Mouse (Mus musculus): ENCODE data around the gene Dact2.

The Dact2 gene

DNA sequence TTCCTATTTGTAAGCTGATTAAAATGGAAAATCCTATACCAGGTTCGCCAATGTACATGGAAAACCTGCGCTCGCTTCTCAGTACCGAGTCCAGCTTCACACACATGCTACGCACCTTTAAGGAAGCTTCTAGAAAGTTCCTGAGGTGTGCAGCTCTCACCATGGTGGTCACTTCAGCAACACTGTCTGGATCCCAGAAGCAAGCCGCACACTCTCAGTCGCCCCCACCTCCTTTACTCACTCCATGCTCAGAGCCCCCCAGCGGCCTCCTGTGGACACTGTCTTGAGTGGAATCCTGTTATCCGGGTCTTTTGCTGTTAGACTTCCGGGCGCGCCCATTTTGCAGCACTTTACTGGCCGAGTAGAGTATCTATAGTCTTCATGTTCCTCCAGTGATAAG lies at the start of gene Dact2:
Gene Dact2 (minus strand): TSS at position 244 of the 400 bp plus-strand sequence.
- DNase-seq (ENCODE audit: low read depth, low spot score) = no peak

DNA sequence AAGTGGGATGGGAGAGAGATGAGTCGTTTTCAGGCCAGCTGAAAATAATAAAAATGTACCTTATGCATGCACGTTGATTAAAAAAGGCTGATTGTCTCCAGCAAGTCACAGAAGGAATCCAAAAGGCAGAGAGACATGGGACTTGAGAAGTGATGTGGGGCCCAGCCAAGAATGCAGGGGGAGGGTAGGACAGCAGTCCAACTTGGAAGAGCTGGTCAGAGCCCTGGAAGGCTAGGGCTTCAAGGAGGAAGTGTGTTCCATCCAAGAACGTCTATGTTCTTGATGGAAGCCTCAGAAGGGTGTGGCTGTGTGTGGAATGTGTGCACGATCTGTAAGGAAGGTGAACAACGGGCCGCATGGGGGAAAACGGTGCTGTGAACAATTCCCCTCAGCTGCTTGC lies 48.4 kb upstream of the Dact2 start:
- DNase-seq (ENCODE audit: low read depth, low spot score) = no peak

GRCm38 (mm10) chr17:14250401-14250800 lies 46.3 kb upstream of the Dact2 start:
- DNase-seq (ENCODE audit: low read depth, low spot score) = no peak

DNA sequence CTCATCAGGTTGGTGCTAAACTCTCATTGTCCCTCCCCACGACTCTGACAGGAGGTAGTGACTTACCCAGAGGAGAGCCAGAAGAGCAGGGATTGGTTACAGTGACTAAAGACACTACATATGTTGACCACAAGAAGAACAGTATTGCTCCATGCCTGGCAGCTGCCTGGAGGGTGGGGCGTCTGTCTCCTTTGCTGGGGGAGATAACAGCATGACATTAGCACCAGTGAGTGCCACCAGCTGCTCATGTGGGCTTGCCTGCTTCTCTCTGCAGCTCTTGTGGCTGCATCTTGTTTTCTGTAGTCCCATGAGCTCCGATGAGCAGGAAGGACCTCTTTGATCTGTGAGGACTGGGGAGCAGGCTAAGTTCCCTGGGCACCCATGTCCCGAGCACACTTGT lies 45.5 kb upstream of the Dact2 start:
- no peak for DNase-seq (ENCODE audit: low read depth, low spot score)

DNA sequence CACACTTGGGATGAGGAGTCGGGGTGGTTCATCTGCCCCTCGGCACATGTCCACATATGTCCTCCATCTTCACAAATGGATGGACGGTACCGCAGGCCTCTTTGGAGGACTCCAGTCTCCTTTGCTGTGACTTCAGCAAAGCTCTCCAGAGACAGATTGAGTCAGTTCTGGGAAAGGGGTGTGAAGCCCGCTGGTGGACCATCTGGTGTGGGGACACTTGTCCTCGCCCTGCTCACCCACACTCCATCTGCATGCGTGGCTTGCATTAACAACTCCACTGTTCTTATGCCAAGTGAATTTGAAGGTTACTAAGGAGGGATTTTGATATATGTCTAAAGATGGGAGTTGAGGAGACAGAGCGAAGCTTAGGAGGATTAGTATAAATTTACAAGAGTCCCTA lies 43.8 kb upstream of the Dact2 start:
- DNase-seq (ENCODE audit: low read depth, low spot score) = no peak

GRCm38 (mm10) chr17:14246266-14246665 lies 42.2 kb upstream of the Dact2 start:
- no peak for DNase-seq (ENCODE audit: low read depth, low spot score)

DNA sequence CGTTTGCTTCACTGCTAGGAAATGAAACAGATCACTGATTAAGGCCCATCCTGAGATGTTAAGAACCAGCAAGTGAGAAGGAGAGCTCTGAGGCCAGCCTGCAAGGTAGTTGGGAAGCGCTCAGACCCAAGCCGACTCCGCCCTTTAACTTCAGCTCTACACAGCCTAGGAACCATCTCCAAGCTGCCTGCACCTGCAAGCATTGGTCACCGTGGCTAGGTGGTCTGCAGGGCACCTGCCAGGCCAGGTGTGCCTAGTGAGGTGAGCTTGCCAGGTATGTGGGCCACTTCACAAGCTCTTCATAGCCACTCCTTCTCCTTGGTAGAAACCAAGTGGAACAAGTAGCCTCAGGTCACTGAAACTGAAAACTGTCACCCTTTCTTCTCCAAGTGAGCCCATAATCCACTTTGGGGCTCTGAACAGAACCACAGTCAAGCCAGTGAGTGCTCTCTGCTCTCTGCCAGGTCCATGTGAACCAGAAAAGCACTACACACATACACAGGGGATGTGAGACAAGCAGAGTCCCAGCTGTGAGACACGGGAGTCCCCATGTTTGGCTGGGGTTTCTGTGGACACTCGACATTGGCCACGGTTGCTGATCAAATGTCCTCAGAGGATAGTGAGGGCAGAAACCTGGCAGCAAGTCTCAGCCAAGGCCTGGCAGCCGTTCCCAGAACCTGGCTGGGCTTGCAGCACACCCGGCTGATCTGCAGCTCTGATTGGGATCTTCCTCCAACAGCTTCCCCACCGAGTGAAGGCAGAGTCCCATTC lies 40.3 kb upstream of the Dact2 start:
- no peak for DNase-seq (ENCODE audit: low read depth, low spot score)

DNA sequence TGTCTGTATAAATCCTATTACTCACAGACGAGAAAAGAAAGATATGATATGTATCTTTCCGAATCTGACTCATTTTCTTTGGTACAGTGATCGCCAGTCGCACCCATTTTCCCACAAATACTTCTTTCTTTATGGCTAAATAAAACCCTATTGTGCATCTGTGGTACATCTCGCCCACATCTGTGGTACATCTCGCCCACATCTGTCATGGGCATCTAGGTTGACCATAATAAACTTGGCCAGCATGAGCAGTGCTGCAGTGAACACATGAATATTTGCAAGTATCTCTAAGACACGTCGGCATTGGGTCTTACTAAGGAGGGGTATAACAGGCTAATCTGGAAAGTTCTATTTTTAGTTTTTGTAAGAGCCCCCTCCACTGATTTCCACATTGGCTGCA lies 38.5 kb upstream of the Dact2 start:
- no peak for DNase-seq (ENCODE audit: low read depth, low spot score)

DNA sequence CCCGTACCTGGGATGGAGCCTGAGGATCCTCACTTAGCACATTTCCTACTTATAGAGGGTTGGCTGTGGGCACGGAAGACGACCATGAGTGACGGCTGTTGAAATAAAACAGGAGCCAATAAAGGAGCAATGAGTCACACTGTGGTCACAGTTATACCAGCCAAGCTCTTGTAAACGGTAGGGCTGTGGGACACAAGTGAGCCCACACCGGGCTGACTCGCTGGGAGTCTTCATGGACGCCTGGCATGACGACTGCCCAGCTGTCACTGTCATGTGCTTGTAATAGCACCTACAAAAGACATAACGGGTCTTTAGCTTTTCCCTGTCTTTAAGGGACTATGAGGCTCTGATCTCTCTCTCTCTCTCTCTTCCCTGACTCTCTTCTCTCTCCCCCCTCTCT lies 35.9 kb upstream of the Dact2 start:
- no peak for DNase-seq (ENCODE audit: low read depth, low spot score)

DNA sequence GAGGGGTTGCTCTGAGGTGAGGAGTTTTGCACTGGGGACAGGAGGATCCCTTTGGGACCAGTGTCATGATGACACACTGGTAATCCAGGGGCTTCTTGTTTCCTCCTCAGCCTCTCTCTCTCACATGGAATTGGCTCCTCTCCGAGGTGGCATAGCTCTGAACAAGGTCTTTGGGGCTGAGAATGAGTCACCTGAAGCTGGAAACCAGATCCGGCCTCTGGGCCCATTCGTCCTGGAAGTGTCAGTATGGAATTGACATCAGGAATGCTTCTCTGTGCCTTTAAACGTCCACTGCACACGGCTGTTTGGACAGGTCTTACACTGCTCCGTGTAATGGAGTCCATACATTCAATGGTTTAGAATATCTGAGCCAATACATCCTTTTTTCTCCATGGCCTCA lies 33.0 kb upstream of the Dact2 start:
- no peak for DNase-seq (ENCODE audit: low read depth, low spot score)

DNA sequence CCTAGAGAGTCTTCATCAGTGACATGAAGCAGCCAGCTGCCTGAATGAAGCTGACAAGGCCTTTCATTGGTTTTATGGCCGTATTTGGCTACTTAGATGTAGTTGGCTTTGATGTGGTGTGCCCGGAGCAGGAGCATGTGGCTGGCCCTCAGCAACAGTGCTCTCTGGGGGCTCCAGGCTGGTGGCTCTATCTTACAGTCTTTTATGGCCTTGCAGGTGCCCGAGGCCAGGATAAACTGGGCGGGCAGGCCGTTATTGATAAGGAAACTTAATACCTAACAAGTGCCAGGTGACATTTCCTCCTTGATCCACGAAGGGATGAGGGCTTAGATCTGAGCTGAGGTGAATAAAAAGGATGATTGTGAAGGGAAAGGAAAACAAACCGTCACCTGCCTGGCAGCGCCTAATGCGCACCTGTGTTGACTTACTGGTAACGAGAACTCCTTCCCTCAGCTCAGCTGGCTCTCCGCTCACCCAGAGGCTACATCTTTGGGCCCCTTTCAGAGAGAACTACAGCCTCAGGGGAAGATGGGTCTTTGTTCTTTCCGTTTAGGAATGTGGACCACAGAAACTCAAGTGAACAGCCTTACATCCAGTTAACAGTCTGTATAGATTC lies 30.8 kb upstream of the Dact2 start:
- no peak for DNase-seq (ENCODE audit: low read depth, low spot score)

DNA sequence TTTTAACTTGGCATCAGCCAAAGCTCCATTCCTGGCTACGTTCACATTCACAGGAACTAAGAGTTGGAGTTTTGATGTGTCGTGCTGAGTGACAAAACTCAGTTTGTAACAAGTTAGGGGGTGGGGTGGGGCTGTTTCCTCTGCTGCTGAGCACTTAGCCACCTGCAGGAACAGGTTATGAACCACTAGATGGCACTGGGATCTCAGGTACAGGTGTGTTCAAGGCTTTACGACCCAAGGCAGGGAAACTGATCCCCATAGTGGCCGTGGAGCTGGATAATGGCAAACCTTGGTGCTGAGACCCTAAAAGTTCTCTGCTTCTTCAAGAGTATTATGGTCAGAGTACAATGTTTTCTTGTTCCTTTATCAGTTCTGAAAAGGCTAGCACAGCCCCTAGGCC lies 29.6 kb upstream of the Dact2 start:
- DNase-seq (ENCODE audit: low read depth, low spot score) = no peak

DNA sequence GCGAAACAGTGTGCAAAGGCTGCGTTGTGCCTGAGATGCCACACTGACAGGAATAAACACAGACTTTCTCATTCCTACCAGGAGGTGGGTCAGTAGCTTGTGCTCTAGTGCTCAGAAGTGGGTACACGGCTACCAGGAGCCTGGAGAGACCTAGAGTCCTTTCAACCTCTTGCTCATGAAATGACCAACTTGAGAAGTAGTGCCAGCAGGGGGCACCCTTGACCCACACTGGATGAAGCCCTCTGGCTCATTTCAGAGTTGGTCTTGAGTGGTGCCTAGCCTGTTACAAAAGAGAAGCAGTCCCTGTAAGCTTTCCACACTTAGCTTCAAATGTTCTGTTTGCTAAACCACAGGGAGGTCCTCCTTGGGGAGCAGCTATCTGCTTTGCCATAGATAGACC lies 28.5 kb upstream of the Dact2 start:
- DNase-seq (ENCODE audit: low read depth, low spot score) = peak; percentile 85

DNA sequence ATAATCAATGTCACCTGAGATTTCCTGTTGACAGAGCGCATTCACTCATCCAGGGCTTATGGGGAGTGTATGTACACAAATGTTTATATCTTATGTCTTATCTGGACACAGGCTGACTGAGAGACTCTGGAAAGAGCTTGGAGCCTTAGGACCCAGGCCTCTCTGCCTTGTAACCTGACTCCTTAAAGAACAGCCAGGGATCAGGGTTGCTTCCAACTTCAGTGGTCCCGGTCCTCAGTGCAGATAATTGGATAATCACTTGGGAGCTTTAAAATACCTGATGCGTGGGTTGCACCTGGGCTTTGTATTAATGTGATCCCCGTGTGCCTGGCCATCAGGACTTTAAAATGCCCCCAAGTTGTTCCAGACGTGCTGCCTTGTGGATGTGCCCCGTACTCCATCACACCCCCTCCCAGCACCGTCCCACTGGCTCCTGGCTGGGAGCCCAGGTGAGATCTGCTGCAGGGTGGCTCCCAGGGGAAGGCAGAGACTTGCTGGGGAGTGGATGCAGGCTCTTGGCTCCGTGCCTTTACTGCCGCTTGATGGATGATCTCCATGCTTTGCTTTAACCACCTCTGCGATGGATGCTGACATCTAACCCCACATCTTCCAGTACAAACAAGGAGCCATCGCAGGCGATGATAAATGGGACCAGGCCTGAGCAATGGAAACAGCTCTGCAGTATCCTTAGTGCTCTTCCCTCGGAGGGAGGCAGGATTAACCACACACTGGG lies 26.8 kb upstream of the Dact2 start:
- DNase-seq (ENCODE audit: low read depth, low spot score) = peak; percentile 73

DNA sequence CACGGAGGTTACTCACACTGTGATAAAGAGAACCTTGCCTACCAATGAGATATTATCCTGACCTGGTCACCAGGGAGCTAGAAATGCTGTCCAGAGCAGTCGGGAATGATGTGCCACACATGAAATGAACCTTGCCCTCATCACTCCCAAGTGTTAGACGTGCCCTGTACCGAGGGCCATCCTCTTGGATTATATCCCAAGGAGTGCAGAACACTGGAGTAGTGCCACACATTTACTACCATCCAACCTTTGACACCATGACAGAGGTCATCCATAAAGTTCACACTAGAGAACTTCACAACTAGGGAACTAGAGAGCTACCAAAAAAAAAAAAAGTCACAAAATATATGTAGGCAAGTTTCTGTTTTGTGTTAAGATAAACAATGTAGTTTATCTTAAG lies 24.3 kb upstream of the Dact2 start:
- no peak for DNase-seq (ENCODE audit: low read depth, low spot score)

DNA sequence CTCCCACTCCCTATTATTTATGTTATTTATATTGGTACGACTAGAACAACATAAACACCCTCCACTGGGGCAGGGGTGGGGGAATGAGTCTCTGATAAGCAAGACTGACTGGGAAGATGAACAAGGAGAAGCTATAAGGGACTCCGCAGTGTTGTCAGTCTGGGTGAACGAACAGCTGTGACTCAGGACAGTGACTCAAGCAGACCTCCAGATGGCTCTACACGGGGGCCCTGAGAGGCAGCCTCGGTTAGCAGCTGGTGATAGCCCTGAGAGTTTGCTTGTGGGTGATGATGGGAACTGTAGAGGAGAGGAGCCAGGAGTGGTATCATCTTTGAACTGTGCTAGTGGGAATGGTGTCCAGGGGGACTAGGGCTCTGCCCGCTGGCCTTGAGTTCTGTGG lies 23.5 kb upstream of the Dact2 start:
- DNase-seq (ENCODE audit: low read depth, low spot score) = no peak

- DNase-seq (ENCODE audit: low read depth, low spot score) = no peak
Measured at GRCm38 (mm10) chr17:14226778-14227177, 22.7 kb upstream of the Dact2 start.

GRCm38 (mm10) chr17:14225982-14226652 lies 22.0 kb upstream of the Dact2 start:
- DNase-seq (ENCODE audit: low read depth, low spot score) = no peak

- peak; percentile 60 for DNase-seq (ENCODE audit: low read depth, low spot score)
Measured at GRCm38 (mm10) chr17:14221893-14222615, 17.9 kb upstream of the Dact2 start.

DNA sequence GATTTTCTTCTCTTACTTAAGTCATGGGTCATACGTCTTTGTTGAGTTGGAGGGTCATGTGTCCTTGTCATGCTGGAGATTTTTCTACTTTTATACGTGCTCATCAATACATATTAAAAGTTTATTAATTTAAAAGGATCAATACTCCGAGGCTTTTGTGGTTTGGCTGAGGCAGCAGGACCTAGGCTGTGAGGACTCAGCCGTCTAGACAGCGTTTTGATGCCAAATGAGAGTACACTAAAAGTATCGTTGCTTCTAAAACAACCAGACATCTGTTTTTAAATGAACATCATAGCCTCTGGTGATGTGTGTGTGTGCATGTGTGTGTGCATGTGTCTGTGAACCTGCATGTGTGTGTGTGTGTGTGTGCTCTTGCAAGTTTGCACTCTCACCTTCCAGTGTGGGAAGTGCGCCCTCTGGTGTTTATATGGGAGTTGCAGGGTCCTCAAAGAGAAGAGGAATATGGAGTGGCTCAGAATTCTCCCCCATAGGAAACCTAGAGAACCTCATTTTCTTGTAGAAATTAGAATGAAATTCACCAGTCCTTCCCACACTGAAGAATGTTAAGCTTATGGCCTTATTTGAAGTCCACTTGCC lies 16.6 kb upstream of the Dact2 start:
- DNase-seq (ENCODE audit: low read depth, low spot score) = peak; percentile 79

DNA sequence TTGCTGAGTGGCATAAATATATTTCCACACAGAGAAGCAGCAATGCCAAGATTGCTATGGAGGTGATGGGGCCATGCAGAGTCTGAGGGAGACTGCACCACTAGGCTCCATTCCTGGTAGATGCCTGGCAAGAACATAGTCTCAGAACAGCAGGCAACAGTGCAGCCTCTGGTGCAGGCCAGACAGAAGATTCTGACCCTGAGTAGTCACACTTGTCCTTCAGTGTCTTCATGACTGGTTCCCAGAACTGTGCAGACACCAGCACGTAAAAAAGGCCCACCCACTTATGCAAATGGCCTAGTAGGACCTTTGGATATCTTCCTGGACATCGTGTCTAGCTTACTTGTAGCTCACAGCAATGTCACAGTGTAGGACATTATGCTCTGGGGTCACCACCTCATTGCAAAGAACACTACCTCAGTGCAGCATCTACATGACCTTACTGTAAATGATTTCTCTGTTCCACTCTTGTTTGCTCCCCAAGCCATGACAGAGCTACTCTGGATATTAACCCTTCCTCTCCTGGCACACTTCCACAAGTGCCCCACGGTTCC lies 9.9 kb upstream of the Dact2 start:
- DNase-seq (ENCODE audit: low read depth, low spot score) = no peak

All from mesoderm, embryonic 11.5 days (tissue).